Mouse (Mus musculus): ENCODE measurements at regions not wholly inside any gene's neighbourhood (a gene's known extent, or its start where the extent isn't known, plus 50 kb on each side); places are given as distances from the start of the nearest gene placed in this dataset.
A peak's percentile ranks its signal among the peaks of the same experiment; 100 is the strongest.
"Not testable (repeated sequence)": the region's sequence is repeated elsewhere in the genome, so short reads cannot be mapped to it uniquely, and the experiment has no call there.

GRCm38 (mm10) chr8:112257311-112257894 is 242.6 kb upstream of the Gm6793 start:
- Histone ChIP-seq H3K4me2 (replicated peaks; ENCODE audit: low read depth, low read length) (peak overlapping the region; percentile 22), H3K9ac (replicated peaks; ENCODE audit: low read depth, low read length) (no peak overlapping the region), H3K9me3 (ENCODE audit: control insufficient read depth, low read depth, low read length) (no peaks in the 10 kb centered on the region), H3K27me3 (ENCODE audit: control insufficient read depth, insufficient read depth, low read length) (no peaks in the 10 kb centered on the region), H3K4me1 (ENCODE audit: control insufficient read depth, insufficient read depth, low read length) (no peaks in the 10 kb centered on the region), H3K36me3 (ENCODE audit: control insufficient read depth, insufficient read depth, low read length) (no peaks in the 10 kb centered on the region), H3K4me3 (ENCODE audit: low read depth, low read length) (0 out of 2 replicates have a peak overlapping the region, but pooled peaks have one; percentile 3), H3K27ac (ENCODE audit: low read length) (no peak overlapping the region)
- ATAC-seq (ENCODE audit: insufficient number of reproducible peaks, insufficient read depth, low FRiP score, low read depth): no peak
- 18% methylated on average over 18 of the region's 18 CpGs for WGBS

- H3K4me3 ChIP-seq (ENCODE audit: low read depth, low read length): not testable (repeated sequence)
- 87% methylated on average over 2 of the region's 2 CpGs for WGBS
Measured at GRCm38 (mm10) chr8:112246629-112247028, 231.8 kb upstream of the Gm6793 start.

GRCm38 (mm10) chr8:112238681-112239080 is 223.8 kb upstream of the Gm6793 start:
- 73% methylated on average over 9 of the region's 9 CpGs for WGBS

More at GRCm38 (mm10) chr8:112246629-112247028, 231.8 kb upstream of the Gm6793 start:
- not testable (repeated sequence) for H3K4me2 ChIP-seq (replicated peaks; ENCODE audit: low read depth, low read length); H3K9ac ChIP-seq (replicated peaks; ENCODE audit: low read depth, low read length); H3K27ac ChIP-seq (ENCODE audit: low read length); H3K4me1 ChIP-seq (ENCODE audit: control insufficient read depth, insufficient read depth, low read length); H3K36me3 ChIP-seq (ENCODE audit: control insufficient read depth, insufficient read depth, low read length); ATAC-seq (ENCODE audit: insufficient number of reproducible peaks, insufficient read depth, low FRiP score, low read depth); H3K27me3 ChIP-seq (ENCODE audit: control insufficient read depth, insufficient read depth, low read length); H3K9me3 ChIP-seq (ENCODE audit: control insufficient read depth, low read depth, low read length)

GRCm38 (mm10) chr8:112236751-112237150 is 221.9 kb upstream of the Gm6793 start:
- 91% methylated on average over 18 of the region's 19 CpGs for WGBS
- H3K9ac ChIP-seq (replicated peaks; ENCODE audit: low read depth, low read length); H3K36me3 ChIP-seq (ENCODE audit: control insufficient read depth, insufficient read depth, low read length); H3K4me3 ChIP-seq (ENCODE audit: low read depth, low read length); ATAC-seq (ENCODE audit: insufficient number of reproducible peaks, insufficient read depth, low FRiP score, low read depth); H3K4me2 ChIP-seq (replicated peaks; ENCODE audit: low read depth, low read length); H3K9me3 ChIP-seq (ENCODE audit: control insufficient read depth, low read depth, low read length); H3K27ac ChIP-seq (ENCODE audit: low read length); H3K4me1 ChIP-seq (ENCODE audit: control insufficient read depth, insufficient read depth, low read length); H3K27me3 ChIP-seq (ENCODE audit: control insufficient read depth, insufficient read depth, low read length): not testable (repeated sequence)

More at GRCm38 (mm10) chr8:112238681-112239080, 223.8 kb upstream of the Gm6793 start:
- Histone ChIP-seq H3K4me3 (ENCODE audit: low read depth, low read length) (no peak overlapping the region), H3K36me3 (ENCODE audit: control insufficient read depth, insufficient read depth, low read length) (no peaks in the 10 kb centered on the region), H3K4me2 (replicated peaks; ENCODE audit: low read depth, low read length) (no peak overlapping the region), H3K9me3 (ENCODE audit: control insufficient read depth, low read depth, low read length) (no peaks in the 10 kb centered on the region), H3K9ac (replicated peaks; ENCODE audit: low read depth, low read length) (no peak overlapping the region), H3K4me1 (ENCODE audit: control insufficient read depth, insufficient read depth, low read length) (no peaks in the 10 kb centered on the region), H3K27me3 (ENCODE audit: control insufficient read depth, insufficient read depth, low read length) (no peaks in the 10 kb centered on the region), H3K27ac (ENCODE audit: low read length) (no peak overlapping the region)
- ATAC-seq (ENCODE audit: insufficient number of reproducible peaks, insufficient read depth, low FRiP score, low read depth): no peak

- WGBS: 78% methylated on average over 6 of the region's 6 CpGs
- ATAC-seq (ENCODE audit: insufficient number of reproducible peaks, insufficient read depth, low FRiP score, low read depth): no peak
- no peaks in the 10 kb centered on the region for H3K4me1 ChIP-seq (ENCODE audit: control insufficient read depth, insufficient read depth, low read length)
- H3K4me3 ChIP-seq (ENCODE audit: low read depth, low read length): no peak overlapping the region
- no peak overlapping the region for H3K27ac ChIP-seq (ENCODE audit: low read length)
- H3K4me2 ChIP-seq (replicated peaks; ENCODE audit: low read depth, low read length): no peak overlapping the region
- no peaks in the 10 kb centered on the region for H3K27me3 ChIP-seq (ENCODE audit: control insufficient read depth, insufficient read depth, low read length)
- no peaks in the 10 kb centered on the region for H3K36me3 ChIP-seq (ENCODE audit: control insufficient read depth, insufficient read depth, low read length)
- no peaks in the 10 kb centered on the region for H3K9me3 ChIP-seq (ENCODE audit: control insufficient read depth, low read depth, low read length)
- no peak overlapping the region for H3K9ac ChIP-seq (replicated peaks; ENCODE audit: low read depth, low read length)
Measured at GRCm38 (mm10) chr8:112219656-112220055, 204.8 kb upstream of the Gm6793 start.

GRCm38 (mm10) chr8:112212170-112212569 is 197.3 kb upstream of the Gm6793 start:
- H3K9ac ChIP-seq (replicated peaks; ENCODE audit: low read depth, low read length): no peak overlapping the region
- H3K36me3 ChIP-seq (ENCODE audit: control insufficient read depth, insufficient read depth, low read length): no peaks in the 10 kb centered on the region
- no peak overlapping the region for H3K4me2 ChIP-seq (replicated peaks; ENCODE audit: low read depth, low read length)
- no peak overlapping the region for H3K27ac ChIP-seq (ENCODE audit: low read length)
- H3K4me1 ChIP-seq (ENCODE audit: control insufficient read depth, insufficient read depth, low read length): no peaks in the 10 kb centered on the region
- H3K9me3 ChIP-seq (ENCODE audit: control insufficient read depth, low read depth, low read length): no peaks in the 10 kb centered on the region
- H3K27me3 ChIP-seq (ENCODE audit: control insufficient read depth, insufficient read depth, low read length): no peaks in the 10 kb centered on the region
- no peak overlapping the region for H3K4me3 ChIP-seq (ENCODE audit: low read depth, low read length)
- ATAC-seq (ENCODE audit: insufficient number of reproducible peaks, insufficient read depth, low FRiP score, low read depth): no peak
- WGBS: 91% methylated on average over 5 of the region's 5 CpGs

GRCm38 (mm10) chr8:112196423-112196822 is 181.6 kb upstream of the Gm6793 start:
- Histone ChIP-seq H3K36me3 (ENCODE audit: control insufficient read depth, insufficient read depth, low read length) (no peaks in the 10 kb centered on the region), H3K4me2 (replicated peaks; ENCODE audit: low read depth, low read length) (no peak overlapping the region), H3K27ac (ENCODE audit: low read length) (no peak overlapping the region), H3K27me3 (ENCODE audit: control insufficient read depth, insufficient read depth, low read length) (no peaks in the 10 kb centered on the region), H3K9me3 (ENCODE audit: control insufficient read depth, low read depth, low read length) (no peaks in the 10 kb centered on the region), H3K4me1 (ENCODE audit: control insufficient read depth, insufficient read depth, low read length) (no peaks in the 10 kb centered on the region), H3K4me3 (ENCODE audit: low read depth, low read length) (no peak overlapping the region), H3K9ac (replicated peaks; ENCODE audit: low read depth, low read length) (no peak overlapping the region)
- WGBS: 36% methylated on average over 1 of the region's 1 CpGs
- no peak for ATAC-seq (ENCODE audit: insufficient number of reproducible peaks, insufficient read depth, low FRiP score, low read depth)

- Histone ChIP-seq H3K27me3 (ENCODE audit: control insufficient read depth, insufficient read depth, low read length) (no peaks in the 10 kb centered on the region), H3K4me3 (ENCODE audit: low read depth, low read length) (no peak overlapping the region), H3K9ac (replicated peaks; ENCODE audit: low read depth, low read length) (no peak overlapping the region), H3K27ac (ENCODE audit: low read length) (no peak overlapping the region), H3K36me3 (ENCODE audit: control insufficient read depth, insufficient read depth, low read length) (no peaks in the 10 kb centered on the region), H3K4me2 (replicated peaks; ENCODE audit: low read depth, low read length) (no peak overlapping the region), H3K9me3 (ENCODE audit: control insufficient read depth, low read depth, low read length) (no peaks in the 10 kb centered on the region), H3K4me1 (ENCODE audit: control insufficient read depth, insufficient read depth, low read length) (no peaks in the 10 kb centered on the region)
- peak; percentile 53; the same call in 1 of the 2 replicates for ATAC-seq (ENCODE audit: insufficient number of reproducible peaks, insufficient read depth, low FRiP score, low read depth)
- 63% methylated on average over 2 of the region's 2 CpGs for WGBS
Measured at GRCm38 (mm10) chr8:112195880-112196279, 181.0 kb upstream of the Gm6793 start.

GRCm38 (mm10) chr8:112191846-112192245 is 177.0 kb upstream of the Gm6793 start:
- 80% methylated on average over 3 of the region's 3 CpGs for WGBS
- no peaks in the 10 kb centered on the region for H3K9me3 ChIP-seq (ENCODE audit: control insufficient read depth, low read depth, low read length)

More at GRCm38 (mm10) chr8:112191846-112192245, 177.0 kb upstream of the Gm6793 start:
- H3K4me3 ChIP-seq (ENCODE audit: low read depth, low read length): no peak overlapping the region
- no peak for ATAC-seq (ENCODE audit: insufficient number of reproducible peaks, insufficient read depth, low FRiP score, low read depth)
- H3K27me3 ChIP-seq (ENCODE audit: control insufficient read depth, insufficient read depth, low read length): no peaks in the 10 kb centered on the region
- no peaks in the 10 kb centered on the region for H3K36me3 ChIP-seq (ENCODE audit: control insufficient read depth, insufficient read depth, low read length)
- no peaks in the 10 kb centered on the region for H3K4me1 ChIP-seq (ENCODE audit: control insufficient read depth, insufficient read depth, low read length)
- H3K27ac ChIP-seq (ENCODE audit: low read length): no peak overlapping the region
- no peak overlapping the region for H3K9ac ChIP-seq (replicated peaks; ENCODE audit: low read depth, low read length)
- no peak overlapping the region for H3K4me2 ChIP-seq (replicated peaks; ENCODE audit: low read depth, low read length)

Data from stomach, embryonic 14.5 days (tissue).